Mouse (Mus musculus): Measurements from ENCODE around the gene Pwwp2b.

Gene Pwwp2b

GRCm38 (mm10) chr7:139224070-139224469 is 24.2 kb upstream of the Pwwp2b start:
- DNase-seq (ENCODE audit: extremely low read depth, low read depth, low spot score) = no peak

DNA sequence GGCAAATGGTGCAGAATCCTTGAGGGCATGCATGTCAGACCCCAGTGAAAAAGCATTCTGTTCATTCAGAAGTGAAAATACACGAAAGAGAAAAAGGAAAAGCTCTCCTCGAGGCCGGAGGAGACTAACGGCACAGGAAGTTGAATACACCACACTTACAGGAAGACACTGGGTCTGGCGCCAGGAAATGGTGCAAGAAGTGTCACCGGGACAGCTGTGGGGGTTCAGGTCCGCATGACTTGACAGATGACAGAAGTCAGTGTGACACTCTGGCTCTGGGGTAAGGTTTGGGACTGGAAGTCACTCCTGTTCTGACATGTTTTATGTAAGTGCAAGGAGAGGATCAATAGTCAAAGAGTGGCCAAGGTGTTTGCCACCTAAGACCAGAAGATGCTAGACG is 23.6 kb upstream of the Pwwp2b start:
- no peak for DNase-seq (ENCODE audit: extremely low read depth, low read depth, low spot score)

DNA sequence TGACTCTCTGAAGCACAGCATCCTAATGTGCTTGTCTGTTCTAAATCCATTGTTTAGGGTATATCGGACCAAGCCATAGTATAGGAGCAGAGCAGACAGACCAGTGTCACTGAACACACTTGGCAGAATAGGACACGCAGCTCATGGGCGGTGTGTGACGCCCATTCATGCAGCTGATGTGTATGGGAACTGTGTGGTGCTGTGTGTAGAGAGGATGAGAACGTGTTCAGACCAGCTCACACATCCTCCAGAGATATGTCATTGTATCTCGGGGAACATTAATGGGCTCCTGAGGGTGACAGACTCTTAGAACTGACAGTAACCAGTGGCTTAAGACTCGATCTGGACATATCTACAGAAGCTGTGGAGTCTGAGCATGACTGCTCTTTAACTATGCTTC is 21.9 kb upstream of the Pwwp2b start:
- DNase-seq (ENCODE audit: extremely low read depth, low read depth, low spot score) = no peak

DNA sequence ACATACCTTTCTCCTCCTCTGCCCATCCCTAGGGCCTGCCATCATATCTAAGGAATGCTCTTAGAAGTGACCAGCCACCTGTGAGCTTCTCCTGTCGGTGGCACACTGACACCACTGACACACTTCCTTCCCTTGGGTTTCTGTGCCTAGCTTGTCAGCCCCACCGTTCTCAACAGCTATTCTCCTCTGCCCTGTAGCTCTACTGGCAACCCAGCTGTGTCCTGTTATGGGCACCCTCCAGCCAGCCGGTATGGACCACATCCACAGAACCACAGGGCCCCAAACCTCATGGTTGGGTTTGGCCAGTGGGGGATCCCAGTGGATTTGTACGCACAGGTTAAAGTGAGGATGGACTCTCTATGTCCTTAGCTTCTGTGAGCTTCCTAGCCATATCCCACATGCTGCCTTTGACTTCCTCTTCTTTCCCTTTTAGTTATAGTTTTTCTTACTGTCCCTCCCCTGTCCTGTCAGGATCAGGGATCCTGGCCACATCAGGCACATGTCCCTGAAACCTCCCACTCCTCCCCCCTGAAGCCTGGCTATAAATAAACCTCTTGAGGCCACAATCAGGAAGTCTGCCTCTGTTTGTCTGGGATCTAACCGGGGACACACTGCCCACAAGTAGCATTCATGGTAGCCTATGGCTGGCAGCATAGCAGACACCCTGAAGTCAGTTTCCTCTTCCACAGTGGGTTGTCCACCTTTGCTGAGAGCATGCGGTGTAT is 19.7 kb upstream of the Pwwp2b start:
- DNase-seq (ENCODE audit: extremely low read depth, low read depth, low spot score) = no peak

DNA sequence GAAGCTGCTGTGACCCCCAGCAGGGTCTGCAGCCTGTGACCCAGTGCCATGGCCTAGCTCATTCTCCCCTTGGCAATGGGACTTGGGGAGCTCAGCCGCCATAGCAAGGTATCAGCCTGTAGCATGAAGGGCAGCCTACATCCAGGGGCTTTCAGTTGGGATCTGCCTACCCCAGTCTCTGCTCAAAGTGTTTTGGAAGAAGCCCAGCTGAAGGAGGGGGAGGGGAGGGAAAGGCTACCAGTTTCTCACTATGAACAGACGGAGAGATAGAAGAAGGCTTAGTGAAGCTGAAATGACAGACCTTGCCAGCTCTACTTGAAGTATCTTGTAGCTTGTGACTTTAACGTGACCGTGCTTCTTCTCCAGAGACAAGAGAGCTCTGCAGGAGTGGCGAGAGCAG is 18.4 kb upstream of the Pwwp2b start:
- no peak for DNase-seq (ENCODE audit: extremely low read depth, low read depth, low spot score)

GRCm38 (mm10) chr7:139230241-139230640 is 18.0 kb upstream of the Pwwp2b start:
- DNase-seq (ENCODE audit: extremely low read depth, low read depth, low spot score) = no peak

- DNase-seq (ENCODE audit: extremely low read depth, low read depth, low spot score) = no peak
Observed at GRCm38 (mm10) chr7:139233714-139234113, 14.6 kb upstream of the Pwwp2b start.

DNA sequence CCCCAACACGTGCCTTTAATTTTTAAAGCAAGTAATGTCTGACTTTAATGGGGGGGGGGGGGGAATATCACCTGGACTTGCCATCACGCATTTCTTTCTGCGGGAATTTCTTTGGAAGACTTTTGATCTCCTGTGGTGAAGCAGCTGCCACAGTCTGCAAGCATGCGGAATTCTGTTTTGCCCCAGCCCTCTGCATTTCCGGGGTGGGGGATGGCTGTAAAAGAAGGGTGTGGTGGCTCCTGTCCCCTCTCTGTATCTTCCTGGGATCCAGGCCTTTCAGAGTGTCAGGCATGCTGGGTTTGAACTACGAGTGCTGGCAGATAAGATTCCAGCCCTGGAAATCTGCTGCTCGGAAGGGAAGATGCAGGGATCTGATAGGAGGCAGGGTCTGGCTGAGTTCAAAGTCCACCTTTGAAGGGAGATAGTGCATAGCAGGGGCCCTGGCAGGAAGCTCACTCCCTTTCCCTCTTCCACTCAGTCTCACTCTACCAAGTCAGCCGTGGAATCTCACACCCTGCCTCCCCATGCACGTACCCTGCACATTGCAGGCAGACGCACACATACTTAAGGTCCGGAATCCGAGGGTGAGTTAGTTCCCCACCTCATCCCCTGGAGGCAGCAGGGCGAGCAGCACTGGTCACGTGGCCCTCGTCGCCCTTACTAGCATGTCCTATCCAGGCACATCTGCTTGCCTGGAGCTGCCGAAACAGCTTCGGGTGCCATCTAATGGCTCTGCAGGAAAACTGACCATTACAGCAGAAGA is 13.7 kb upstream of the Pwwp2b start:
- no peak for DNase-seq (ENCODE audit: extremely low read depth, low read depth, low spot score)

GRCm38 (mm10) chr7:139235651-139236358 is 12.5 kb upstream of the Pwwp2b start:
- no peak for DNase-seq (ENCODE audit: extremely low read depth, low read depth, low spot score)

GRCm38 (mm10) chr7:139239432-139239831 is 8.8 kb upstream of the Pwwp2b start:
- no peak for DNase-seq (ENCODE audit: extremely low read depth, low read depth, low spot score)

DNA sequence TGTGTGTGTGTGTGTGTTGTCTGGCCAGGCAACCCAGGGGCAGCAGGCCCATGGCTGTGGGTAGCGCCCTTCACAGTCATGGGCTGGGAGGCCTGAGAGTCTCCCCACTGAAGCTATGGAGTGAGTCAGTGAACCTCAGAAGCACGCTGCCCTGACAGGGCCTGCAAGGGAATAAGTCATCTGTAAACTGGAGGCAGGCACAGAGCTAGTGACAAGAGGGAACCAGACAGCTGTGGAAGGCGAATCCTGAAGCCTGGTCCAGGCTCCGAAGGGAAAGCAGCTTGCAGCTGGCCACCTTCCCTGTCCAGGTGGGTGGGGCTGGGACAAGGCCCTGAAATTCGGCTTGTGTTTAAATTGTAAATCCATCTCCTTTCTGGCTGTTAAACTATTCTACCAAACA is 2.2 kb upstream of the Pwwp2b start:
- no peak for DNase-seq (ENCODE audit: extremely low read depth, low read depth, low spot score)

- DNase-seq (ENCODE audit: extremely low read depth, low read depth, low spot score) = no peak
Observed at GRCm38 (mm10) chr7:139246931-139247880, 1.1 kb upstream of the Pwwp2b start.

DNA sequence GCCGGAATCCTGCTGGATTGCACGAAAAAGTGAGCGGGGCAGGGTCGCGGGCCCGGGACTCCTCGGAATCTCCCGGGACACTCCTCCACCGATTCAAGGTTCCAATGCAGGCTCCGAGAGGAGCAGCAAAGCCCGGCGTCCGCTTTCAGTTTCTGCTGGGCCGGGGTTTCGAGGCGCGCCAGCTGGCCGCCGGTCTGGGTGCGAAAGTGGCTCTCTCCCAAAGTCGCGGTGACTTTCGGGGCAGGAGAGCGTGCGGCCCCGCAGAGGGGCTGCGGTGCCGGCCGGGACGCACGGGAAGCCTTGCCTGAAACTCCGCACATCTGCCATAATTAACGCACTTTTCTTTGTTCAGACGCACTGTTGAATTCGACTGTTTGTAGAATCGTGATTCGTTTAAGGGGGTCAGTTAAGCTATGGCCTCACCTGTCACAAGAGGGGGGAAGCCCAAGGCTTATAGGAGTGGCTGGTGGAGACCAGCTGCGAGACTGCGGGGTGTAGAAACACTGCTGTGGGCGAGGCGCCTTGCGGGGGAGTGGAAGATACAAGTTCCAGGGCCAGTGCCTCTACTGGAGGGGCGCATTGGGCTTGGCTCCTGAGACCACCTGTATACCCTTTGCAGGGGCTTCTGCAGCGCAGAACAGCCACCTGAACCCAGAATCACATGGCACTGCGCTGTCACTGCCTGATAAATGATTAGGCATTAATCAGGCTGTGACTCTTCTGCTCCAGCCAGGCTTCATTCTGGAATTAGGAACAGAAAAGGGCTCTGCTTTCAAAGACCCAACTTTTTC is 528 bp downstream of the Pwwp2b start:
- no peak for DNase-seq (ENCODE audit: extremely low read depth, low read depth, low spot score)

- no peak for DNase-seq (ENCODE audit: extremely low read depth, low read depth, low spot score)
Observed at GRCm38 (mm10) chr7:139249406-139250210, 1.3 kb downstream of the Pwwp2b start.

GRCm38 (mm10) chr7:139251881-139252301 is 3.6 kb downstream of the Pwwp2b start:
- no peak for DNase-seq (ENCODE audit: extremely low read depth, low read depth, low spot score)

- DNase-seq (ENCODE audit: extremely low read depth, low read depth, low spot score) = no peak
Observed at GRCm38 (mm10) chr7:139252566-139252965, 4.3 kb downstream of the Pwwp2b start.

- DNase-seq (ENCODE audit: extremely low read depth, low read depth, low spot score) = no peak
Observed at GRCm38 (mm10) chr7:139252986-139253385, 4.7 kb downstream of the Pwwp2b start.

DNA sequence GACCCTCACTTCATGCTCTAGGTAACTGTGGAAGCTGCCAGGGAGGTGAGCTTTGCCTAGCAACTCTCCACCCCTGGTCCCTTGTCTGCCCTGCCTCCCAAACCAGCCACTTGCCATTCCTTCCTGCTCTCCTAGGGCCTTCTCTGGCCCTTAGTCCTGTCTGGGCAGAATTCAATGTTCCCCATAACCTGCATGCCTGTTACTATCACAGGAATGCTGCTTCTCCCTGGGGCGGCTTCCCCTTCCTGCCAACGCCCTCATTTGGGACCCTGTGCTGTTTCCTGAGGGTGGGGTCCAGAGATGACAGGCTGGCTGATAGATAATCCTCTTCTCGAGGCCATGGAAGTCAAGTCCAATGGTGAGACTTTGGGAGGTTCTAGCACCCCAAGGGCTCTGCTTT is 5.2 kb downstream of the Pwwp2b start:
- no peak for DNase-seq (ENCODE audit: extremely low read depth, low read depth, low spot score)

DNA sequence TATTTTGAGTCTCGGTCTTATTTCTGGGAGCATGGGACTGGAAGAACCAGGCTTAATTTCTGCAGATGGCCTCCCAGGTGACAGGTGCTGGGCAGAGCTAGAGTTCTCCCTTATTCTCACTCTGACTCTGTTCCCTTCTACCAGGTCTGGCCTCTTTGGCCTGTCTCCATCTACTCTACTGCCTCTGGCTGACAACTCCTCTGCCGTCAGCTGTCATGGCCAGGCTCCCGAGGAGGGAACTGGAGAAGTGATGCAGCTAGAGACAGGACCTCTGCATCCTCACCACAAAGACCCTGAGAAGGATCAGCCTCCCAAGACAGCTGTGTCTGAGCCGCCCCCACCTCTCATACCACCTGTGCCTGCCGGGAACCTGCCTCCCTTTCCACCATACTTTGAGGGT is 6.3 kb downstream of the Pwwp2b start:
- no peak for DNase-seq (ENCODE audit: extremely low read depth, low read depth, low spot score)

Data from fat pad, adult 2 months (tissue).